Mouse (Mus musculus) heart, embryonic 11.5 days (tissue): ENCODE data around the gene Prdm2. TPM values are rescaled to one million over a fixed set of nuclear protein-coding genes. Genes with fewer than 3 reads are reported as not detected.

Experiments used
- ATAC-seq: fragments of 200-750 bp; cut with Nextera tagmentation; replicated peaks from 2 replicates; pipeline ENCODE4 v1.8.0; 2017; ENCODE audit warnings: moderate library complexity; ENCODE audit not compliant: insufficient number of reproducible peaks, low FRiP score, low TSS enrichment
- H3K27ac ChIP-seq: fragments of 300-500 bp; sonication (generic); 2 replicates; pipeline ENCODE4 v1.5.1; 2014; ENCODE audit warnings: mild to moderate bottlenecking, low read depth, low read length
- H3K27me3 ChIP-seq: fragments of 300-500 bp; sonication (generic); 2 replicates; pipeline ENCODE4 v1.6.1; 2014; ENCODE audit warnings: mild to moderate bottlenecking, low read length, mixed read lengths; ENCODE audit not compliant: control insufficient read depth, insufficient read depth
- H3K36me3 ChIP-seq: fragments of 300-500 bp; sonication (generic); 2 replicates; pipeline ENCODE4 v1.6.1; 2014; ENCODE audit warnings: mild to moderate bottlenecking, low read length, moderate library complexity, mixed read lengths; ENCODE audit not compliant: control insufficient read depth, insufficient read depth
- H3K4me1 ChIP-seq: fragments of 300-500 bp; sonication (generic); 2 replicates; pipeline ENCODE4 v1.6.1; 2014; ENCODE audit warnings: low read length; ENCODE audit not compliant: control insufficient read depth, insufficient read depth
- H3K4me2 ChIP-seq: fragments of 300-500 bp; sonication (generic); 2 replicates; pipeline ENCODE4 v1.6.1; 2014; ENCODE audit warnings: mild to moderate bottlenecking, moderate library complexity
- H3K4me3 ChIP-seq: fragments of 300-500 bp; sonication (generic); 2 replicates; pipeline ENCODE4 v1.5.1; 2014; ENCODE audit warnings: low read depth, low read length
- H3K9ac ChIP-seq: fragments of 300-500 bp; sonication (generic); 2 replicates; pipeline ENCODE4 v1.6.1; 2014; ENCODE audit warnings: mild to moderate bottlenecking, low read depth, low read length, moderate library complexity
- H3K9me3 ChIP-seq: fragments of 300-500 bp; sonication (generic); replicated peaks from 2 replicates; pipeline ENCODE4 v1.6.1; 2016; ENCODE audit warnings: low read length; ENCODE audit not compliant: control insufficient read depth
- WGBS: fragments of 180-500 bp; shearing (Covaris S2); extraction: QIAGEN DNeasy Blood & Tissue Kit; methylation state at CpG from one replicate; pipeline ENCODE4 v1.1.7; 2014; ENCODE audit not compliant: insufficient replicate concordance; 5-methylcytosine and 5-hydroxymethylcytosine counted together
- polyA plus RNA-seq: library from polyadenylated mRNA; unstranded; fragments of >200 nt; fragmentation: Nextera tagmentation; extraction: Ambion mirVana; gene quantifications from 2 replicates; pipeline ENCODE4 v1.2.1, GENCODE M21; 2014

Prdm2 gene
- polyA plus RNA-seq, 1 experiment from 2014 or later: 11.0 TPM

DNA sequence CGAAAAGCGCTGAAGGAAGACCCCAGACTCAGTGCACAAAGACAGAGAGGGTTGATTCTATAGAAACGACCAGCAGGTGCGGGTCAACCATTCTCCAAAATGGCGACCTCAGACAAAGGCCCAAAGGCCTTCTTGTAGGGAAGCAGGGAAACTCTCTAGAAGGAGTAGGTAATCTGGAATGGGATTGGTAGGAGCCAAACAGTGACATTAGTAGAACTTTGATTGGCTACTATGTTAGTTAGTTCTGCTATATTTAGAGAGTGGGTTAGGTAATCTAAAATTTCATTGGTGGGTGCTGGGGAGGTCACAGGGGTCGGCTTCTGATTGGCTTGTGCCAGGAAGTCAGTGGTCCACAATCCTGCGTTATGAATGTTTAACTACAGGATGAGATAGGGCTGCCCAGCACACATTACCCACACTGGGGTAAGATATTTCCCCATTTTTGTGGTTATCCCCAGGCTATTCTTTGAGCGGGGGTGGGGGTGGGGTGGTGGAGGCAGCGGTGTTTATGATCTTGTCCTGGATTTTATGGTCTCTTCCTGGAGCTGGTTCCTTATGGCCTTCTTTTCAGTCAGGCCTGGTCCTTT, 26.9 kb upstream of the Prdm2 start:
- no peak for ATAC-seq
- Histone ChIP-seq H3K36me3 (no peaks in the 10 kb centered on the region), H3K9ac (no peak overlapping the region), H3K9me3 (no peaks in the 10 kb centered on the region), H3K27me3 (no peaks in the 10 kb centered on the region), H3K27ac (no peak overlapping the region), H3K4me3 (no peak overlapping the region), H3K4me2 (no peak overlapping the region), H3K4me1 (no peaks in the 10 kb centered on the region)
- 86% methylated on average over 9 of the region's 9 CpGs for WGBS

DNA sequence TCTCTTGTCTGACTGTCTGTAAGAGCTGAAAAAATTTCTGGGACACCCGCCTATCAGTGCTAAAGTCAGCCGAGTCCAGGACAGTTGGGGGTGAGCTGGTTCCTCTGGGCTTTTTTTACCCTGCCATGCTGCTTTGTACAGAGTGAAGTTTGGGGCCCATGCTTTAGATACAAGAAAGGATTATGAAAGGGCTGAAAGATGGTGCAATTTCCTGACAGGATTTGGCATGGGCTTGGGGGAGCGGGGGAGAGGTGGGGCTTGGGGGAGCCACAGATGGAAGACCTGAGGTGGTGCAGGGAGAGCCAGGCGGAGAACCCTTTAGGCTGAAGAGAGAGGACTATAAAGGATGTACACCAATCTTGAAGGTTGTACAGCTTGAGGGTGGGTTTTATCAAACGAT, 26.3 kb upstream of the Prdm2 start:
- ATAC-seq: no peak

DNA sequence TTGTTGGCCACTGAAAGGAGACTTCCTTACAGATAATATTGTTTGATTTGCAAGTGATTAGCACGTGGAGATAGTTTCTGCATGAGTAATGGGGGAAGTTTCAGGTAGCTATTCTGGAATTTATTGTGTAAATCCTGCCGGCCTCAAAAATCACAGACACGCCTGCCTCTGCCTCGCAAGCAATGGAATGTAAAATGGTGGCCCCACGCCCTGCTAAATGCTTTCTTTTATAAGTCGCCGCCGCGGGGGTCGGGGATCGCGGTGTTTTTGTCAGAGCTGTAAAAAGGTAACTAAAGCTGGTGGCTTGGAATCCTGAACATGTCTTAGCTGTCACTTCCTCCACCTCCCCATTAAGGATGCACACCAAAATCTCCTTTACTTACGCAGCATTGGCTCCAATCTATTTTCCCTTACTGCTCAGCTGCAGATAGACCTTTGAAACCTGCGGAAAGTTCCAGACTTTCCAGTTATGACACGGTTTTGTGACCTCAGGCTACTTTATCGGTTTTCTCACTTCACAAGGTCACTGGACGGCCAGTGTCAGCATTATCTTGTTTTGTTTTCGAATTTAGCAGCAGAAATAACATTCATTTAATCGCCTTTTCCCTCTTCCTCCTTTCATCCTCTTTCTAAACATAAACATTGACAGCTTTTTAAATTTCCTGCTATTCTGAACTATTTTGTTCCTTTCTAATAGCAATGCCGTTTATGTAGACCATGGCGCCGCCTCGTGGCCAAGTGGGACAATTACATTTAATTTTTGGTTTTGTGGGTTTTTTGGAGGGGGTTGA, 25.6 kb upstream of the Prdm2 start:
- H3K9ac ChIP-seq: no peak overlapping the region
- no peaks in the 10 kb centered on the region for H3K27me3 ChIP-seq
- H3K9me3 ChIP-seq: peaks cover 2% of the 10 kb centered on the region; the same call in 1 of the 2 replicates
- peak overlapping the region; percentile 50 for H3K4me2 ChIP-seq
- ATAC-seq: no peak
- no peaks in the 10 kb centered on the region for H3K36me3 ChIP-seq
- no peaks in the 10 kb centered on the region for H3K4me1 ChIP-seq
- peak overlapping the region; percentile 8; the same call in 1 of the 2 replicates for H3K4me3 ChIP-seq
- WGBS: 19% methylated on average over 23 of the region's 23 CpGs
- H3K27ac ChIP-seq: no peak overlapping the region

More for the DNA sequence above, 26.3 kb upstream of the Prdm2 start:
- Histone ChIP-seq H3K9ac (no peak overlapping the region), H3K4me1 (no peaks in the 10 kb centered on the region), H3K36me3 (no peaks in the 10 kb centered on the region), H3K27ac (no peak overlapping the region), H3K9me3 (peaks cover 2% of the 10 kb centered on the region; the same call in 1 of the 2 replicates), H3K4me2 (no peak overlapping the region), H3K27me3 (no peaks in the 10 kb centered on the region), H3K4me3 (no peak overlapping the region)
- WGBS: 83% methylated on average over 5 of the region's 5 CpGs

DNA sequence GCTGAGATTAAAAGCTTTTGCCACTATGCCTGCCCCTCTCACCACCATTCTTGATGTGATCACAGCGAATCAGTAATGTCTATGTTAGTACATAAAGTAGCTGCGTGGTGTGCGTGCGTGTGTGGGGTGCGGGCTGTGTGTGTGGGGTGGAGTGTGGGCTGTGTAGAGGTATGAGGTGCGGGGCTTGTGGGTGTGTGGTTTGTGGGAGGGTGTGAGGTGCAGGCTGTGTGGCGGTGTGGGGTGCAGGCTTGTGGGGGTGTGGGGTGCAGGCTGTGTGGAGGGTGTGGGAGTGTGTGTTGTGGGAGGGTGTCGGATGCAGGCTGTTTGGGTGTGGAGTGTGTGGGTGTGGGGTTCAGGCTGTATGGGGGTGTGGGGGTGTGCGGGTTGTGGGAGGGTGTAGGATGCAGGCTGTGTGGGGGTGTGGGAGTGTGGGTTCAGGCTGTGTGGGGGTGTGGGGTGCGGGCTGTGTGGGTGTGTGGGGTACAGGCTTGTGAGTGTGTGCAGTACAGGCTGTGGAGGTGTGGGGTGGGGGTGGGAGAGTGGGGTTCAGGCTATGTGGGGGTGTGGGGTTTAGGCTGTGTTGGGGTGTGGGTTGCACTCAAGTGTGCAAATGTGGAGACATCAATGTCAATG, 19.1 kb upstream of the Prdm2 start:
- Histone ChIP-seq H3K27me3 (no peaks in the 10 kb centered on the region), H3K4me2 (no peak overlapping the region), H3K4me3 (no peak overlapping the region), H3K27ac (no peak overlapping the region), H3K36me3 (no peaks in the 10 kb centered on the region), H3K9me3 (peaks cover 2% of the 10 kb centered on the region; the same call in 1 of the 2 replicates), H3K9ac (no peak overlapping the region), H3K4me1 (peaks cover 5% of the 10 kb centered on the region; the same call in 1 of the 2 replicates)
- no peak for ATAC-seq
- 83% methylated on average over 10 of the region's 10 CpGs for WGBS

DNA sequence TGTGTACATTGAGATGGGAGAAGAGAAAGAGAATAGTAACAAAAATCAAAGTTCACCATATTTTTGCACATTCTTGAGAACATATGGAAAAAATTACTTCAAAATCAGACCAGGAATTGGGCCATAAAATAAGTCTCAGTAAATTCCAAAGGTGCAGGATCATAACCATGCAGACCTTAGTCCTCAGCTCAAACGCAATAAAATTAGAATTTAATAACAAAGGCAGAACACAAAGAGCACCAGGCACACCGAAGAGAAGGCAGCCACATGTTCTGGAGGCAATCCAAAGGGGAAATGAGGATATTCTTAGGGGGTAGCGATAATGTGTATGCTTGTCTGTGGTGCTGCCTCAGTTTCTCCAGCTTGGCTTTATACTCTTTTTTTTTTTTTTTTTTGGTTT, 18.3 kb upstream of the Prdm2 start:
- Histone ChIP-seq H3K9ac (no peak overlapping the region), H3K9me3 (peaks cover 2% of the 10 kb centered on the region; the same call in 1 of the 2 replicates), H3K27me3 (no peaks in the 10 kb centered on the region), H3K4me1 (peaks cover 5% of the 10 kb centered on the region; the same call in 1 of the 2 replicates), H3K4me3 (no peak overlapping the region), H3K27ac (no peak overlapping the region), H3K36me3 (no peaks in the 10 kb centered on the region), H3K4me2 (no peak overlapping the region)
- ATAC-seq: no peak
- WGBS: 75% methylated on average over 3 of the region's 3 CpGs

GRCm38 (mm10) chr4:143227976-143228375, 15.2 kb upstream of the Prdm2 start:
- Histone ChIP-seq H3K4me2 (peak overlapping the region; percentile 19; the same call in 1 of the 2 replicates), H3K9ac (no peak overlapping the region), H3K27ac (no peak overlapping the region), H3K4me3 (no peak overlapping the region), H3K27me3 (no peaks in the 10 kb centered on the region), H3K4me1 (peaks cover 5% of the 10 kb centered on the region; the same call in 1 of the 2 replicates), H3K36me3 (no peaks in the 10 kb centered on the region), H3K9me3 (no peaks in the 10 kb centered on the region)
- no peak for ATAC-seq
- 48% methylated on average over 5 of the region's 5 CpGs for WGBS

DNA sequence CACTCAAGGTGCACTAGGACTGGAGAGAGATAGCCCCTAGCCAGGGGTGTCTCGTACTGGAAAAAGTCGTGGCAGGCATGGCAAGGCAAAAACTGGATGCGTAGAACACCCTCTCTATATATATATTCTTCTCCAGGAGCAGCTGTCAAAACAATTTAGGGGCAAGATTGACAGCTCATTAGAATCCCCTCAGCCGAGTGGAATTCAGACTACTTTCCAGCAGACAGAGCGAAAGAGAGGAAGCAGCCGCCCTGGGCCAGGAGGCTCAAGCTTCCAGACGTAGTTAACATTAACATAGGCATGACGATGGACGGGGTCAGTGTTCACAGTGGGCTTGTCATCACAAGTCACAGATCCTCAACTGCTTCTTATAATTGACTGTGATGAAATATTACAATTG, 13.1 kb upstream of the Prdm2 start:
- H3K36me3 ChIP-seq: no peaks in the 10 kb centered on the region
- peaks cover 5% of the 10 kb centered on the region; the same call in 1 of the 2 replicates for H3K4me1 ChIP-seq
- H3K4me2 ChIP-seq: peak overlapping the region; percentile 27

GRCm38 (mm10) chr4:143219316-143219751, 6.5 kb upstream of the Prdm2 start:
- H3K9me3 ChIP-seq: no peaks in the 10 kb centered on the region
- H3K4me3 ChIP-seq: no peak overlapping the region
- H3K4me2 ChIP-seq: no peak overlapping the region
- no peaks in the 10 kb centered on the region for H3K4me1 ChIP-seq
- WGBS: 62% methylated on average over 9 of the region's 9 CpGs
- no peak overlapping the region for H3K27ac ChIP-seq
- ATAC-seq: no peak
- no peaks in the 10 kb centered on the region for H3K27me3 ChIP-seq
- H3K36me3 ChIP-seq: no peaks in the 10 kb centered on the region
- no peak overlapping the region for H3K9ac ChIP-seq

More for the DNA sequence above, 13.1 kb upstream of the Prdm2 start:
- Histone ChIP-seq H3K4me3 (no peak overlapping the region), H3K9ac (no peak overlapping the region), H3K9me3 (no peaks in the 10 kb centered on the region), H3K27ac (no peak overlapping the region), H3K27me3 (no peaks in the 10 kb centered on the region)
- WGBS: 31% methylated on average over 9 of the region's 9 CpGs
- no peak for ATAC-seq
